ENCODE assay signal across 8 mouse cellular contexts in genomic region chr3:27607081-27607795, GRCm38 (mm10).
DNase-seq lines count a peak whose midpoint lies in the region; ATAC-seq lines count a peak whose summit lies in the region.

No protein-coding gene starts in this region.

- peaks cover 11% of the 10 kb centered on the region for H3K4me1 ChIP-seq in forebrain, embryonic 16.5 days (replicated peaks; ENCODE audit: control insufficient read depth, insufficient read depth, low read length)
- H3K4me1 ChIP-seq in stomach, embryonic 16.5 days (ENCODE audit: control insufficient read depth, insufficient read depth, low read length) = peaks cover 27% of the 10 kb centered on the region

- intact Hi-C loops in heart, postnatal 36 days (cut with DNase I) = no loop called here

- H3K4me3 ChIP-seq in forebrain, embryonic 16.5 days (replicated peaks; ENCODE audit: low read length) = no peak overlapping the region
- no peak overlapping the region for H3K4me3 ChIP-seq in stomach, embryonic 16.5 days (replicated peaks; ENCODE audit: low read length)

- peak; percentile 81 for DNase-seq in 3T3-L1 (ENCODE audit: low read depth, low spot score)
- DNase-seq in R1 (ENCODE audit: low read depth, low spot score) = peak; percentile 40
- peak; percentile 60 to 70 for DNase-seq in heart, postnatal 36 days
- peak; percentile 47 to 72 for DNase-seq in kidney, postnatal 4 days
- peak; percentile 56 for DNase-seq in lung, postnatal 14 days
- no peak for DNase-seq in spleen, postnatal 14 days (ENCODE audit: low spot score in 2 of 2)

- H3K9ac ChIP-seq in forebrain, embryonic 16.5 days (replicated peaks; ENCODE audit: low read depth, low read length) = no peak overlapping the region
- H3K9ac ChIP-seq in stomach, embryonic 16.5 days (ENCODE audit: low read length) = peak overlapping the region; percentile 51

- H3K9me3 ChIP-seq in forebrain, embryonic 16.5 days (ENCODE audit: control insufficient read depth, low read length) = no peaks in the 10 kb centered on the region
- H3K9me3 ChIP-seq in stomach, embryonic 16.5 days (replicated peaks; ENCODE audit: control insufficient read depth, low read length) = no peaks in the 10 kb centered on the region

- no peak overlapping the region for H3K27ac ChIP-seq in forebrain, embryonic 16.5 days (ENCODE audit: low read length)
- peak overlapping the region; percentile 88 for H3K27ac ChIP-seq in stomach, embryonic 16.5 days (ENCODE audit: low read length)

- ATAC-seq in forebrain, embryonic 16.5 days = peak; percentile 91
- ATAC-seq in stomach, embryonic 16.5 days (ENCODE audit: insufficient read depth, low FRiP score) = peak; percentile 91

- H3K36me3 ChIP-seq in forebrain, embryonic 16.5 days (ENCODE audit: control insufficient read depth, insufficient read depth) = no peaks in the 10 kb centered on the region
- no peaks in the 10 kb centered on the region for H3K36me3 ChIP-seq in stomach, embryonic 16.5 days (ENCODE audit: control insufficient read depth, insufficient read depth, low read length)

- 48% methylated on average over 9 of the region's 9 CpGs for WGBS in forebrain, embryonic 16.5 days
- WGBS in stomach, embryonic 16.5 days = 35% methylated on average over 9 of the region's 9 CpGs

- H3K27me3 ChIP-seq in forebrain, embryonic 16.5 days (replicated peaks; ENCODE audit: control insufficient read depth, insufficient read depth, low read length) = no peaks in the 10 kb centered on the region
- H3K27me3 ChIP-seq in stomach, embryonic 16.5 days (ENCODE audit: control insufficient read depth, insufficient read depth, low read length) = no peaks in the 10 kb centered on the region

- H3K4me2 ChIP-seq in forebrain, embryonic 16.5 days (ENCODE audit: low read length) = no peak overlapping the region
- H3K4me2 ChIP-seq in stomach, embryonic 16.5 days (ENCODE audit: low read depth, low read length) = 0 out of 2 replicates have a peak overlapping the region, but pooled peaks have one; percentile 9

Comparison
In these comparisons a context has a peak if more than half of its experiments do, and no peak if none do; other contexts are left out.
1. DNase-seq: peak in 3T3-L1 (single experiment), R1 (single experiment), heart, postnatal 36 days (2 of 2), kidney, postnatal 4 days (2 of 2) and lung, postnatal 14 days (single experiment); none in spleen, postnatal 14 days (0 of 2).